Mouse (Mus musculus) hematopoietic stem cell, adult 5-6 weeks (primary cell): ENCODE data around the gene Cfap43. TPM values are rescaled to one million over a fixed set of nuclear protein-coding genes. Genes with fewer than 3 reads are reported as not detected.
"Not testable (repeated sequence)": the region's sequence is repeated elsewhere in the genome, so short reads cannot be mapped to it uniquely, and the experiment has no call there.

Experiments used
- ATAC-seq, 2 experiments: fragments of 125-278 bp in 1 of 2; replicated peaks in 1 of 2; 2 replicates each; pipeline ENCODE4 v1.8.0; 2016 to 2017; ENCODE audit warnings: inconsistent platforms in 2 of 2, mild to moderate bottlenecking in 2 of 2, moderate number of reproducible peaks in 2 of 2, low read depth in 1 of 2, moderate TSS enrichment in 1 of 2; ENCODE audit not compliant: low FRiP score in 2 of 2, poor library complexity in 2 of 2, severe bottlenecking in 2 of 2, insufficient read depth in 1 of 2, low TSS enrichment in 1 of 2
- total RNA-seq: library from RNA; stranded (forward); fragments of 172-1452, 232-1000 nt; gene quantifications from 2 replicates; pipeline ENCODE4 v1.2.3, GENCODE M21; 2017

The Cfap43 gene
- total RNA-seq, 1 experiment from 2014 or later = 0.10 TPM

GRCm38 (mm10) chr19:47869516-47869915 lies 49.6 kb downstream of the Cfap43 start:
- ATAC-seq = no peak

DNA sequence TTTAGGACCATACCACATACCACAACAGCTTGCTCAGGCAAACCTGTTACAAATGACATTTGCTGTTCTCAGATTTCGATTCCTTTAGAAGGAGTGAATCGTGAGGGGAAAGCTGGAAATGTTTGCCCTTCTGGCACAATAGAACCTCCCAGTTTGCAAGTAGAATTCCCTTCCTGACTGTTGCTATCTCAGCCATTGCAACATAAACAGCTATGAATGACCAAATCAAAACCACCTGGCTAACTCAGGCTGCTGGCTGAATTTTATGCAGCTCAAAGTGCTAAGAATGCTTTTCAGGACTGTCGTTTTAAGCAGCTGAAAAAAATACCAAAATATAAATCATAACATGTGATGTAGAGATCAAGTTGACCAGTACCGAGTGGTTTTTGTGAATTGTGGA lies 50.1 kb downstream of the Cfap43 start:
- no peak for ATAC-seq

DNA sequence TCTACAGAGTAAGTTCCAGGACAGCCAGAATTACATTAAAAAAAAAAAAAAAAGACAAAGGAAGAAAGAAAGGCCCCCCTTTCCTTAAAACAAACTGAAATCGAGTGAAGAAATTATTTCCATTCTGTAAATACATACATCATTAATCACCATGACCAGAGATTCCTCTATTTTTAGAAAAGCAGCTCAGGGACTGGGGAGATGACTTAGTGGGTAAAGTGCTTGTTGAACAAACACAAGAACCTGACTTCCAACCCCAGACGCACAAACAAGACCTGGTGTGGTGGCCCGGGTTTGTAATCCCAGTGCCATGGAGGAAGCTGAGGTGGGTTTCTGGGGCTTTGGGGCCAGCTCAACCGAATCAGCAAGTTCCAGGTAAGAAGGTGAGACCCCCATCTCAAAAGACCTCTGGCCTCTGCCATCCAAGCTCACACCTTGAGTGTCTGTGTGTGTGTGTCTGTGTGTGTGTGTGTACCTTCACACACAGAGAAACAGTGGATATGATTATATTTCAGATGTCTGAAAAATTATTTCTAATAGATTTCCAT lies 51.4 kb downstream of the Cfap43 start:
- no peak for ATAC-seq

DNA sequence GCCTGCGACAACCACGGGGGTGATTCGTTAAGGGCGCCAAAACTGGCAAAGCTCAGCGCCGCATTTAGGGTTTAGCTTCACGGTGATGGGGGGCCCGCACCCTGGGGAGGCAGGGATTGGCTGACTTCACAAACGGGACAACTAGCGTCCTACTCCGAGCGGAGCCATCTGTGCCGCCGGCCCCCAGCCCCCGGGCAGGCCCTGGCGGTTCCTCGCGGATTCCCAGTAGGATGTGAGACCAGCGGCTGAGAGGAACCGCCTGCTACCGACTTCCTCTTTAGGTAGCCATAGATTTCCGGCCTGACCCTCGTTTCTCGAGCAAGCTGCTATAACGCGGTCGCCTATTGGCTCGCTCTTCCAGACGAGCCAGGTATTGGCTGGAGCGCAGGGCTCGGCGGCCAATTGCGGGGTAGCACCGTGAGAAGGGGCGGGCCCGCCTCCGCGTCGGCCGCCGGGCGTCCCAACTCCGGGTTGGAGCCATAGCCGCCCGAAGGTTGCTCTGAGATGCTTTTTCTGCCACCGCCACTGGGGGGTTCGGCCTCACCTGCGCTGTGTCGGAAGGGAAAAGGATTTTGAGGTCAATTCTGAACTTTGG lies 53.6 kb downstream of the Cfap43 start, which contains the start of gene Gsto2:
Gene Gsto2 (plus strand): TSS at position 182 of the 595 bp plus-strand sequence.
- ATAC-seq = peak; percentile 99 to 100

- ATAC-seq = no peak
These were observed 54.4 kb downstream of the Cfap43 start for GRCm38 (mm10) chr19:47864721-47865120.

GRCm38 (mm10) chr19:47864051-47864450 lies 55.0 kb downstream of the Cfap43 start:
- no peak for ATAC-seq

DNA sequence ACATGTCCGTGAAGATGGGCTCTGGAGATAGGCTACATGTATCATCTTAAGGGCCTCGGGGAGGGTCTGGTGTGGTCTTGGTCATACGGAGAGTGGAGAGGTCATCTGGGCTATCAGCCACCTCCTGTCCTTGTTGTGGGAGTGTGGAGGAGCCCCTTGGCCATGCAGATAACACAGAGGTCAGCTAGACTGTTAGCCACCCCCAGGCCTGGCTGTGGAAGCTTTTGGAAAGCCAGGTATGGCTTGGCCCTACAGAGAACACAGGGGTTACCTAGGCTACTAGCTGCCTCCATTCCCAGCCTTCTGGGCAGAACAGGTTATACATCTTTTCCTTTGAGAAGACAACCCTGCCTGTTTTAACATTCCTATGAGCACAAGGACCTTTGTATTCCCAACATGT lies 56.5 kb downstream of the Cfap43 start:
- ATAC-seq = no peak

DNA sequence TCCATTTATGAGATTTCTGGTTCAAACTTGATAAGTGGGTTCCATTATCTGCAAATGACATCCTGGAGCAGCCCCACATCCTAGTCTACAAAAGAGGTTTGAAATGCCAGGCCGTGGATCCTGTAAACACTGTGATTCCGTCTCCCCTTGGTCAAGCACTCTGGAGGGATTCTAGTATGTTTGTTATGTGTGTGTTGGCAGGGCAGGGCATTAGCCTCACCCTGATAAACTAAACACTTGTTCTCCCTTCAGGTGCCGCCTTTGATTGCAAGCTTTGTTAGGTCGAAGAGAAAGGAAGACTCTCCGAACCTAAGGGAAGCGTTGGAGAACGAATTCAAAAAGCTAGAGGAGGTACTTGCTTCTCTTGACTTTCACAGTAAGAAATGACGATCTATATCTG lies 59.9 kb downstream of the Cfap43 start:
- no peak for ATAC-seq

DNA sequence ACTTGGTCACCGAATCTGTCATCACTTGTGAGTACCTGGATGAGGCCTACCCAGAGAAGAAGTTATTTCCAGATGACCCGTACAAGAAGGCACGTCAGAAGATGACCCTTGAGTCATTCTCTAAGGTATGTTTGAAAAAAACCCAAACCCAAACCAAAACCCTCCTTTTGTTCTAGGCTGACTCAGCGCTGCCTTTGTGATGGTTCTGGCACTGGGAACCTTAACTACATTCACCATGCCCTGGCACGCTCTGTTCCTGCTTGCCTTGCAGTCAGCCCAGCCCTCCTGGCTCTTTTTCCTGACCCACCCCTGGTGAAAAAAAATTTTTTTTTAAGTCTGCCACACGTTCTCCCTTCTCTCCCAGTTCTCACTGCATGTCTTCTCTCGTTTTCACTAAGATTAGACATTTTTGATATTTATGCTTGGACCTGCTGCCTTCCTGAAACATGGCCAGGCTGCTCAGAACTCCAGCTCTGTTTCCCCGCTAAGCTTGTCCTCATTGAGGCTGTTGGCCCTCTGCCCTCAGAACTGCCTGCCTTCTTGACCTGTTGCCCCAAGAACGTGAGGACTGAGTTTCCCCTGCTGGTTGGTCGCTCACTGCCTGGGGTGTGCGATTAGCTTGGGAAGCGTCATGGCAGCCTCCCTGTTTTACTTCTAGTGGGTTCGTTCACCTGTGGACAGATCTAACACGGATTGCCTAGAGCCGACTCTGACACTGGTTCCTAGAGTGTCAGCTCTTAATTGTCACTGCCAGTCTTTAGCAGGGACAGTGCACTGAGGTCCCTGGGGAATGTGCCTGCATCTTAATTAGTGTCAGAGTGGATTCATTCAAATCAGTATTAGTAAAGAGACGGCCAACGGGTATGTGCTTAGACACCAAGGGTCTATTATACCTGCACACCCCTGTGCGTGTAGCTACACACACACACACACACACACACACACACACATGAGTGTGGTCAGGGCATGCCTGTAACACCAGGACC lies 60.8 kb downstream of the Cfap43 start:
- ATAC-seq = no peak

GRCm38 (mm10) chr19:47854796-47855783 lies 64.0 kb downstream of the Cfap43 start, which contains the start of gene Gsto1:
Gene Gsto1, plus strand, starts transcription at chr19:47854970.
- peak; percentile 91 to 92 for ATAC-seq

DNA sequence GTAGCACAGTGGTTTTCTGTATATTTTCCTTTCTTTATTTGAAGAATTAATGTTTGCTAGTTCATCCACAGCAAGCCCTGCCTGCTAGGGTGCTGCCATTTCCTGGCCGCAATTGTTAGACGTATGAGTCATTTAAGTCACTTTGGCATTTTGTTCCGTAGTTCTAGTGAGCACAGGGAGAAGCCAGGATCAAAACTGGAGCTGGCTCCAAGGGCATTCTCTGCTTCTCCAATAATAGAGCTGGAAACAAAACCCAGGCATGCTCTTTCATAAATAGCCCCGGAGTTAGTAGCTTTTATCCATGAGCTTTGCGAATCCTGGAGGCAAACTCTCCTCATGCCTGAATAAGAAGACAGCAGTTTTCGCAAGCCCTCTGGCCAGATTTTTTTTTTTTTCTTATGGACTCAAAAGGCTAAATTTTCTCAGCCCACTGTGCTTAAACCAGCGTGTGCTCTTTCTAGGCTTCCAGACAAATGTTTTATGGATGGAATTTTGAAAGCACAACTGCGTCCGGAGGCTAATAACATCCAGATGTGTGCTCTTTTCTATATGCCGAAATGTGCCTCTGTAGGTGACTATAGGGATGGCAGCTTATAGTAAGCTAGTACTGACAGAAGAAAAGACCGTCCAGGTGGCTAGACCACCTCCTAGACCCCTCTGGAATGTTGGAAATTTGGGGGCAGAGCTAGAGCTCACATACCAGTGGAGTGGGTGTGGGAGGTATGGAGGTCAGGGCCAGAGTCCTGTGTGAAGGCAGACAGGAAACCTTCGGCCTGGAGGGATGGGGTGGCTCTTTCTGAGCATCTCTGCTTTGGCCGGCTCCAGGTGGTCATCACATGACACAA lies 64.9 kb downstream of the Cfap43 start:
- ATAC-seq = peak; percentile 27 to 35

- no peak for ATAC-seq
These were observed 66.0 kb downstream of the Cfap43 start for GRCm38 (mm10) chr19:47853053-47853452.

DNA sequence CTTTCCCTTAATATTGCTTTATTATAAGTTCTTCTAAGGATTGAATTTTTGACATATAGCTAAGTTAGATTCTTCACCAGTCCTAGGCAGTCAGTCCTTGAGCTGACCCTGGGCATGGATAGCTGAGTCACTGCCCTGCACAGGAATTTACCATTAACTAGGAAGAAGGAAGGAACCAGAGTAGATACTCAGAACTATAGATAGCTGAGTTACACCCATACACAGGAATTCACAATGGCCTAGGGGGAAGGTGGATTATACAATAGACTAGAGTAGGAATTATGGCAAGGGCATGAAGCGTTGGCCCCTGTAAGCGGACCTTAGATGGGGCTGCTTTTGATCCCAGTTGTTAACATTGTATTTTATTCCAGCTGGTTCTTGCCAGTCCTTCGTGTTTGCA lies 67.0 kb downstream of the Cfap43 start:
- not testable (repeated sequence) for ATAC-seq

GRCm38 (mm10) chr19:47849735-47850134 lies 69.4 kb downstream of the Cfap43 start:
- no peak for ATAC-seq

DNA sequence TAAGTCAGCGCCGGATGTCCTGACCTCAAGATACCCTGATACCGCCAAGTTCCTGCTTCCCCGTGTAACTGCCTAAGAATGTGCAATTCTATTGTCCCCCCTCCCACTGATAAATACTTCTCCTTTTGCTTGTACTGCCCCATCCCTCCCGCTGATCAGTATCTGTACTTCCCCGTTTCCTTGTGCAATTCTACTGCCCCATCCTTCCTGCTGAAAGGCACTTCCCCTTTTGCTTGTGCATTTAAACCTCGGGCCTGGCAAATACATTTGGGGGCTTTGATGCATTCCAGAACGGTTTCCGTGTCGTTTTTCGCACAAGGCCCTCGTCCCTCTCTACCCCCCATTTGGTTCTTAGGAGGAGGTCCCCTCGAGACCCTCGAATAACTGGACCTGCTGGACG lies 77.9 kb downstream of the Cfap43 start:
- ATAC-seq = not testable (repeated sequence)

- ATAC-seq = peak in 1 of 2 experiments; percentile 23; a peak in 1 of 4 replicates
These were observed 81.6 kb downstream of the Cfap43 start for GRCm38 (mm10) chr19:47837527-47837901.
